Mouse (Mus musculus) liver, embryonic 14.5 days (tissue): ENCODE measurements around the gene Kpna2. TPM values are rescaled to one million over a fixed set of nuclear protein-coding genes. Genes with fewer than 3 reads are reported as not detected.

ENCODE experiments used
- ATAC-seq: fragments of 200-750 bp; cut with Nextera tagmentation; 2 replicates; pipeline ENCODE4 v1.8.0; 2017; ENCODE audit warnings: moderate number of reproducible peaks, mild to moderate bottlenecking, moderate library complexity; ENCODE audit not compliant: insufficient read depth
- DNase-seq, 3 experiments: peaks; one replicate each; pipeline ENCODE4 v3.0.0-alpha.2; 2012 to 2013; ENCODE audit warnings: low read depth in 3 of 3, low spot score in 3 of 3
- H3K27ac ChIP-seq: fragments of 300-500 bp; sonication (generic); 2 replicates; pipeline ENCODE4 v1.5.1; 2014; ENCODE audit warnings: moderate library complexity, mild to moderate bottlenecking, control low read depth, inconsistent platforms
- H3K27me3 ChIP-seq: fragments of 300-500 bp; sonication (generic); 2 replicates; pipeline ENCODE4 v1.6.1; 2014; ENCODE audit warnings: mild to moderate bottlenecking, low read length, moderate library complexity; ENCODE audit not compliant: control insufficient read depth, insufficient read depth
- H3K36me3 ChIP-seq: fragments of 300-500 bp; sonication (generic); replicated peaks from 2 replicates; pipeline ENCODE4 v1.6.1; 2014; ENCODE audit warnings: low read depth; ENCODE audit not compliant: control insufficient read depth, insufficient read depth
- H3K4me1 ChIP-seq, 2 experiments: fragments of 200-500 bp in 1 of 2; fragments of 300-500 bp in 1 of 2; sonication (generic) in 1 of 2; replicated peaks; 2 replicates each; pipeline ENCODE4 v1.6.1; 2012 to 2014; ENCODE audit warnings: antibody characterized with exemption in 1 of 2, inconsistent platforms in 1 of 2, low read length in 1 of 2; ENCODE audit not compliant: control insufficient read depth in 2 of 2, insufficient read depth in 2 of 2
- H3K4me2 ChIP-seq: fragments of 300-500 bp; sonication (generic); 2 replicates; pipeline ENCODE4 v1.6.1; 2014; ENCODE audit warnings: low read depth, mild to moderate bottlenecking, control low read depth, moderate library complexity
- H3K4me3 ChIP-seq, 2 experiments: fragments of 200-500 bp in 1 of 2; fragments of 300-500 bp in 1 of 2; sonication (generic) in 1 of 2; 2 replicates each; pipeline ENCODE4 v1.5.1; 2012 to 2014; ENCODE audit warnings: low read depth in 2 of 2, low read length in 2 of 2, mild to moderate bottlenecking in 2 of 2, control low read depth in 1 of 2, inconsistent platforms in 1 of 2, moderate library complexity in 1 of 2; ENCODE audit not compliant: insufficient read depth in 1 of 2
- H3K9ac ChIP-seq: fragments of 300-500 bp; sonication (generic); replicated peaks from 2 replicates; pipeline ENCODE4 v1.6.1; 2014; ENCODE audit warnings: mild to moderate bottlenecking, control low read depth, moderate library complexity
- H3K9me3 ChIP-seq: fragments of 300-500 bp; sonication (generic); 2 replicates; pipeline ENCODE4 v1.6.1; 2016; ENCODE audit warnings: low read length, mixed read lengths; ENCODE audit not compliant: control insufficient read depth
- CTCF ChIP-seq: IDR thresholded peaks from 2 replicates; pipeline ENCODE4 v1.5.1; 2016; ENCODE audit warnings: antibody characterized with exemption, low read depth, control low read depth
- EP300 ChIP-seq: IDR thresholded peaks from 2 replicates; pipeline ENCODE4 v1.6.1; 2016; ENCODE audit warnings: antibody characterized with exemption, low read depth
- WGBS: fragments of 180-500 bp; shearing (Covaris S2); extraction: QIAGEN DNeasy Blood & Tissue Kit; methylation state at CpG from one replicate; pipeline ENCODE4 v1.1.7; 2014; ENCODE audit not compliant: insufficient replicate concordance; 5-methylcytosine and 5-hydroxymethylcytosine counted together
- polyA plus RNA-seq, 2 experiments: library from polyadenylated mRNA; depleted of rRNA in 1 of 2; stranded (reverse) in 1 of 2; unstranded in 1 of 2; fragments of >200 nt; fragmentation: Nextera tagmentation in 1 of 2; extraction: Ambion mirVana in 1 of 2; gene quantifications; 2 replicates each; pipeline versions ENCODE4 v1.2.1 to v1.2.3; 2012 to 2014

Gene Kpna2
- 133 and 158 TPM in 2 replicates for polyA plus RNA-seq (2012; rRNA removed)
- polyA plus RNA-seq (2014; fragmentation: Nextera tagmentation; extraction: Ambion mirVana) = 277 and 283 TPM in 2 replicates

GRCm38 (mm10) chr11:106999151-106999948 is at the start of gene Kpna2:
TSS of gene Kpna2 (minus strand) at chr11:106999541.
- Histone ChIP-seq H3K27me3 (no peaks in the 10 kb centered on the region), H3K9me3 (no peaks in the 10 kb centered on the region), H3K9ac (peak within 1 kb of the TSS; percentile 98), H3K27ac (peak within 1 kb of the TSS; percentile 78), H3K4me3 (peak within 1 kb of the TSS; percentile 99 to 100), H3K4me1 (peaks cover 28 to 29% of the 10 kb centered on the region in 2 experiments), H3K4me2 (peak within 1 kb of the TSS; percentile 94), H3K36me3 (peaks cover 41% of the 10 kb centered on the region)
- ATAC-seq (peak; percentile 87), DNase-seq (peak; percentile 90 to 92 (median 91))
- under 1% methylated on average over 62 of the region's 62 CpGs for WGBS
- TF ChIP-seq CTCF (no peak), EP300 (peak; percentile 62; the same call in 1 of the 2 replicates)

GRCm38 (mm10) chr11:107046766-107047620 is 47.7 kb upstream of the Kpna2 start:
- peaks cover 18% of the 10 kb centered on the region for H3K36me3 ChIP-seq
- no peak for DNase-seq
- no peak for ATAC-seq
- no peak overlapping the region for H3K27ac ChIP-seq
- WGBS = 82% methylated on average over 15 of the region's 15 CpGs
- no peaks in the 10 kb centered on the region for H3K27me3 ChIP-seq
- H3K4me1 ChIP-seq = peaks cover 3 to 7% of the 10 kb centered on the region in 2 experiments
- no peak overlapping the region for H3K4me3 ChIP-seq
- TF ChIP-seq EP300 = no peak
- TF ChIP-seq CTCF = no peak
- H3K9ac ChIP-seq = no peak overlapping the region
- no peaks in the 10 kb centered on the region for H3K9me3 ChIP-seq
- H3K4me2 ChIP-seq = no peak overlapping the region

GRCm38 (mm10) chr11:107045546-107045945 is 46.2 kb upstream of the Kpna2 start:
- Histone ChIP-seq H3K36me3 (peaks cover 26% of the 10 kb centered on the region), H3K27me3 (no peaks in the 10 kb centered on the region), H3K4me1 (peaks cover 3 to 7% of the 10 kb centered on the region in 2 experiments), H3K4me2 (no peak overlapping the region), H3K4me3 (no peak overlapping the region), H3K27ac (no peak overlapping the region), H3K9ac (no peak overlapping the region), H3K9me3 (no peaks in the 10 kb centered on the region)
- TF ChIP-seq EP300 (no peak), CTCF (no peak)
- 76% methylated on average over 4 of the region's 4 CpGs for WGBS
- ATAC-seq (no peak), DNase-seq (no peak)

- Histone ChIP-seq H3K4me3 (no peak overlapping the region), H3K9ac (peak overlapping the region; percentile 33; the same call in 1 of the 2 replicates), H3K4me2 (peak overlapping the region; percentile 44), H3K36me3 (peaks cover 29% of the 10 kb centered on the region), H3K27me3 (no peaks in the 10 kb centered on the region), H3K27ac (peak overlapping the region; percentile 49), H3K9me3 (no peaks in the 10 kb centered on the region), H3K4me1 (peaks cover 3 to 7% of the 10 kb centered on the region in 2 experiments)
- TF ChIP-seq EP300 (peak; percentile 44; the same call in 1 of the 2 replicates), CTCF (peak; percentile 88)
- DNase-seq (peak; percentile 84 to 86 (median 85)), ATAC-seq (peak; percentile 81)
- WGBS = 10% methylated on average over 5 of the region's 5 CpGs
These were observed 45.0 kb upstream of the Kpna2 start for GRCm38 (mm10) chr11:107044321-107044720.
